Mouse (Mus musculus): Measurements from ENCODE around the gene Nphp4.

Gene Nphp4

DNA sequence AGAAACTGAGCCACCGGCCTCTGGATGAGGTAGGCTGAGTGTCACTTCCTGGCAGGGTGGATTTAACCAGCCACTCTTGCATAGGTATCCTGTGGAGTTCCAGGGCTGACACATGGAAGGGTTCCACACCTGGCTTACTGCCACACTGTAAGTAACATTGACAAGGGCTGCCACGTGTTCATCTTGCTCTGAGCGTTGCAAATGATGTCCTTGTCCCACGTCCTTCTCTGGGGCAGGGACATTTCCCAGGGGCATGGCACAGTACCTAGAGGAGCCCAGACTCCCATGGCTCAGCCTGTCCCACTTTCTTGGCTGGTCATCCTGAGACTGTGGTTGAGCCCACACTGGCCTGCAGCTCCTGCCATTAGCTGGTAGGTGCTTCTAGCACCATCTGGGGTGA, 91.5 kb downstream of the Nphp4 start:
- no peak for DNase-seq (ENCODE audit: low spot score)

DNA sequence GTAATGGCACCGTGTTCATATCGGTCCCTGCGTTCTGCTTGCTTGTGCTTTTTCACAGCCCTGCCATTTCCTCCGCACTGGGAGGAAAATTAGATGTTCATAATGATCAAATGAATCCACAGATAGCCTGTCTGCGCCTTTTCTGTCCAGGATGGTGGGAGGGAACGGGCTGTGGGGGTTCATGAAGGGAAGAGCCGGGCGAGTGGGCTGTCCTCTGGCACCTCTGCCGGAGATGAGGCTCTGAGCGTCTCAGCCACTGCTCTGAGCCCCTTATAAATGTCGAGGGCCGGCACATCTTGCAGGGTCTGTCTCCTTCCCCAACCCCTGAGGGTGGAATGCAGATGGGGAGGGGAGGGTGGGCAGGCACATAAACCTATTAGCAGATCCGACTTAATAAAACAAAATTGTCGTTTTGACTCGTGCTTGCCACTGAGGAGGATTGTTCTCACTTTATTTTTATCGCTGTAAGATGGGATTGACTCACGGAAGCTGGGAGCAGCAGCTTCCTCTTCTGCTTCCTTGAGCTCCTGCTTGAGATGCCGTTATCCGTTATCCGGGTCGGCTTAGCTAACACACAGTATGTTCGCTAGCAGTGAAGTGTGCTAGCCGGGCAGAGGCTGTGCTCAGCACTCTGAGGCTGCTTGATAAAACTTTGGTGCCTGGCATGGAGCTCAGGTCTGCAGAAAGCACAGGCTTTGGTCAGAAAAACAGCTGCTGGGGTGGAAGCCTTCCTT, 92.3 kb downstream of the Nphp4 start:
- DNase-seq (ENCODE audit: low spot score): no peak

DNA sequence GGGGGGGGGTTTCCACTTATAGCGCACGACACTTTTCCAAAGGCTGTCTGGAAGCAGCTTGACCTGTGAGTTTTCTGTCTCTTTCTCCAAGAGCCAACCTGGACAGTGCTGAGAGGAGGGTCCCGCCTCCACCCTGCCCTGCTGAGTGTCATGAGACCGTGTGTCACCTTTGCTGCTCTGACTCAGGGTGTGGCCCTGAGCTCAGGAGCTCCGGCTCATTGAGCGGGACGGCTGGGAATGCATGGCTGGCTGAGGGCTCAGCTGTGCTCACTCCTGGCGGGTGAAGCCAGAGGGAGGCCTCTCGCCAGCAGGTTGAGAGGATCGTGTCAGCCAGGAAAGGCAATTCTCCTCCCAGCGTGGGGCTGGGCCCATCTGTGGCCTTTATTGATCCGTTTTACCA, 97.8 kb downstream of the Nphp4 start:
- no peak for DNase-seq (ENCODE audit: low spot score)

DNA sequence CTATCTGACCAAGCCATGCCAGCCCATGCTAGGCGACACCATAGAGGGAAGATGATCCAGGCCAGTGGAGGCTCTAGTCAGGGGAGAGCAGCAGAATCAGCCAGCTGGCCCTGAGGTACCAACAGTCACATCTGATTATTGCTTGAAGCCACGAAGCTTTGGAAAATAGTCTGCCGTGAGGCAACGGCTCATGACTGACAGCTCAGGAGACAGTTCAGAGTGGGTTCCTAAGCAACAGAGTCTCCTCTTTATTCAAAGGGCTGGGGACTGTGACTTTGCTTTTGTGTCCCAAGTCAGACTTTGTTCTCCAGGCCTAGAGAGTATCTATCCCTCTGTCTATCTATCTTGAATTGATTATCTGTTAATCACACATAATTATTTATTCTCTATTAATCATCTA, 100.3 kb downstream of the Nphp4 start:
- DNase-seq (ENCODE audit: low spot score): no peak

DNA sequence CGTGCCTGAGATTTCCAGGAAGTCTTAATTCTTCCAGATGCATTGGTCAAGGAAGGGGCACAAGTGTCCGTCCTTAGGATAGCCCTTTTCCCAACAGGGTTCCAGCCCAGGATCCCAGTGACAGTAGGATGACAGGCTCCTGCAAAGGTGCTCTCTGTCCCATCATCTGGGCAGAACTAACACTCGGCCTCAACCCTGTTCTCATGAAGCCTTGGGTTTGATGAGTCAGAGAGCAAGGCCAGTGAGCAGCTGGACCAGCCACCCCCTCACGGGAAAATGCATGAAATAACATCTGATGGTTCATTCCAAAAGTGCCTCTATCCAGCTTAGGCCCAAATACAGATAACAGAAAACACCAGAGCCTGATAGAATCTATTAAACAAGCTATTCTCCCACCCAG, 103.5 kb downstream of the Nphp4 start:
- no peak for DNase-seq (ENCODE audit: low spot score)

DNA sequence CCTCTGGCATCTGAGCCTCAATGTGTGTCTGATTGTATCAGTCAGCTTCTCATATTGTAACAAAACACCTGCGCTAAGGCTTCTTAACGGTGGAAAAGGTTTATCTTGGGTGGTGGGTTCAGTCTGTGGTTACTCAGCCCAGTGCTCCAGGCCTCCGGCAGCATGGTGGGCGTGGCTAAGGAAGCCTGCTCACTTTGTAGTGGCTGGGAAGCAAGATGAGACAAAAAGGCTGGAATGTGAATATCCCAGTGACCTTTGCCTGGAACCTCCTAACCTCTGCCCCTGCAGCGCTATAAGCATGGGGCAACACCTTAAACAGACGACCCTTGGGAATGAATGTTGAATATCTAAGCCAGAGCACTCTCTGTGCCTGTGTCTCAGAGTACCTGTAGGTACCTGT, 105.7 kb downstream of the Nphp4 start:
- DNase-seq (ENCODE audit: low spot score): peak; percentile 24

DNA sequence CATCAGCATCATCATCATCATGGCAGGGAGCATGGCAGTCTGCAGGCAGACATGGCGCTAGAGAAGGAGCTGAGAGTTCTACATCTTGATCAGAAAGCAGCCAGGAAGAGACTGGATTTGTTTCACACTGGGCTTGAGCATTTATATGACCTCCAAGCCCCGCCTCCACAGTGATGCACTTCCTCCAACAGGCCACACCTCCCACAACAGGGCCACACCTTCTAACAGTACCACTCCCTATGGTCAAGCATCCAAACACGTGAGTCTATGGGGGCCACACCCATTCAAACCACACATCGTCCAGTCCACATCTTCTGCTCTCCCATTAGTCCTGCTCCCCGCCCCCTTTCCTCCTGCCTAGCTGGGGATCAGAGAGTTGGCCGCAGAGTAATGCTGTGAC, 107.1 kb downstream of the Nphp4 start:
- DNase-seq (ENCODE audit: low spot score): no peak

DNA sequence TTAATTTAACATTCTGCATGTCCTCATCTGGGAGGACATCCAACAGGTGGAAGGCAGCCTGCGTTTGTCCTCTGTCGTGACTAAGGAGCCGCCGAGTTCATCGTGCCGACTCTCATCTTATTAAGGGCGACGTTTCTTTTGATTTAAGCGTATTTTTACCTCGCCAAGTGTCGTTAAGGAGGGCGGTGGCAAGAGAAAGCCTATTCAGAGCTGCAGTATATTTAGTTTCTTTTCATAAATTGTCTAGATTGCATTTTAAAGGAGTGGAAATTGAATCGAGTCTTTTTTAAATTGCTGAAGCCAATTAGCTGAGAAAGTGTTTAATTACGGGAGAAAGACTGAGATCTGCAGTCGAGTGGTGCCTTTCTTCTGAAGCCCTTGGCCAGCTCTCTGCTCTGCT, 109.0 kb downstream of the Nphp4 start:
- no peak for DNase-seq (ENCODE audit: low spot score)

DNA sequence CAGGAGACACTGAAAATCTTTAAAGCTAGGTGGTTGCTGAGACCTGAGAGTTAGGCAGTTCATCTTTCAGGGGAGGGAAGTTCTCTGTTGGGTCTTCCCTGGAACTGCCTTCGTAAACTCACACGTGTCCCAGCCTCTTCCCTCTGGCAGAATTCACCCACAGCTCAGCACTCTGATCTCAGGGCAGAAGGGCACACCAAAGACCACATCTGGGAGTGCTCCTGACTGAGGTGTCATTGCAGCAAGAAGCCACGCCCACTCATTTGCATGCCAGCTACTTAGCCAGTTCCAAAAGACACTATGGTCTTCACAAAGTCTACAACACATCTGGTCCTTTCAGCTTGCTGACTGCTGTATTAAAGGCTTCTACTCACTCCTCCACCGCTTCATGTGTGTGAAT, 109.7 kb downstream of the Nphp4 start:
- no peak for DNase-seq (ENCODE audit: low spot score)

DNA sequence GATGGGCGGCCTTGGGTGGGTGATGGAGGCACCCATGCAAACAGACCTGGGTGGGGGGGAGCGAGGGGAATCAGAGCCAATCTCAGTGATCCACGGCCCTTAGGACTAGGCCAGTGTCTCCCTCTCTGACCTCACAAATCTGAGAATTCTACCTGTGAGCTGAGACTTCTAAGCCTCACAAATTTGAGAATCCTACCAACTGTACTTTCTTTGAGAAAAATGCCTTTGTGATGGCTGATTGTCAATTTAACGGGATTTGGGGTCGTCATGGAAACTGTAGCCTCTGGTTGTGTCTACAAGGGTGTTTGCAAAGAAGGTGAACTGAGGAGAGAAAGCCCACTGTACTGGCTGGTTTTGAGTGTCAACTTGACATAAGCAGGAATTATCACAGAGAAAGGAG, 127.8 kb downstream of the Nphp4 start:
- no peak for DNase-seq (ENCODE audit: low spot score)

DNA sequence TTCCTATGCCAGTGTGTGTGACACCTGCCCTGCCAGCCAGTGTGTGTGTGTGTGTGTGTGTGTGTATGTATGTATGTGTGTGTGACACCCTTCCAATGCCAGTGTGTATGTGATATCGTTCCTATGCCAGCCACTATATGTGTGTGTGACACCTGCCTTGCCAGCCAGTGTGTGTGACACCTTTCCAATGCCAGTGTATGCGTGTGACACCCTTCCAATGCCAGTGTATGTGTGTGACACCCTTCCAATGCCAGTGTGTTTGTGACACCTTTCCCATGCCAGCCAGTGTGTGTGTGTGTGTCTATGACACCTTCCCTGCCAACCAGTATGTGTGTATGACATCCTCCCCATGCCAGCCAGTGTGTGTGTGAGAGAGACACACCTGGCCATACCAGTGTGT, 132.7 kb downstream of the Nphp4 start:
- no peak for DNase-seq (ENCODE audit: low spot score)

DNA sequence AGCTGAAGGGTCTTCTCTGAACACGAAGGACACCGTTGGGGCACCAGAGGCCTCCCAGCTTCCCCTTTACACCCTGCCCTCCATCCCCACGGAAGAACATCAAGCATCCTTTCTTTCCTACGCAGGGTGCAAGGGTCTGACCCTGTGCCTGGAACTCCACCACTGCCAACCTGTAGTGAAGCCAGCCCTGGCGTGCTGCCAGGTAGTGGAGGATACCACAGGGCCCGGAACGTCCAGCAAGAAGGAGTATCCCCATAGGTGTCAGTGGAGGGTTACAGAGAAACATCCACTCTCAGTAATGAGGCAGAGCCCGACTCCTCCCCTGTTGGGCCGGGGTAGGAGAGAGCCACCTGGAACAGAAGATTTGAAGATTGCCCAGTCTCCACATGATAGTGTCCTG, 133.5 kb downstream of the Nphp4 start:
- DNase-seq (ENCODE audit: low spot score): no peak
